Mouse (Mus musculus): Measurements from ENCODE around the gene L3mbtl3. TPM values are rescaled to one million over a fixed set of nuclear protein-coding genes. Genes with fewer than 3 reads are reported as not detected.

L3mbtl3 gene
- polyA plus RNA-seq, 1 experiment from 2014 or later: 2.0 TPM

- no peaks in the 10 kb centered on the region for H3K9me3 ChIP-seq (ENCODE audit: low read length)
- no peak overlapping the region for H3K4me2 ChIP-seq (ENCODE audit: low read depth, low read length)
- no peak overlapping the region for H3K9ac ChIP-seq (replicated peaks)
- H3K4me1 ChIP-seq (ENCODE audit: insufficient read depth): no peaks in the 10 kb centered on the region
- H3K36me3 ChIP-seq (replicated peaks; ENCODE audit: insufficient read depth, low read length): no peaks in the 10 kb centered on the region
- no peak for TF ChIP-seq EP300 (IDR thresholded peaks at IDR 0.05; ENCODE audit: low read depth)
- no peak for TF ChIP-seq CTCF (IDR thresholded peaks at IDR 0.05; ENCODE audit: low read depth)
- H3K27me3 ChIP-seq (ENCODE audit: insufficient read depth, low read length): no peaks in the 10 kb centered on the region
- ATAC-seq (no peak), DNase-seq (no peak)
- no peak overlapping the region for H3K4me3 ChIP-seq (ENCODE audit: low read depth, low read length)
- 39% methylated on average over 8 of the region's 8 CpGs for WGBS (ENCODE audit: insufficient replicate concordance)
- H3K27ac ChIP-seq (ENCODE audit: low read depth): no peak overlapping the region
Measured at GRCm38 (mm10) chr10:26364326-26364856, 11.4 kb downstream of the L3mbtl3 start.

DNA sequence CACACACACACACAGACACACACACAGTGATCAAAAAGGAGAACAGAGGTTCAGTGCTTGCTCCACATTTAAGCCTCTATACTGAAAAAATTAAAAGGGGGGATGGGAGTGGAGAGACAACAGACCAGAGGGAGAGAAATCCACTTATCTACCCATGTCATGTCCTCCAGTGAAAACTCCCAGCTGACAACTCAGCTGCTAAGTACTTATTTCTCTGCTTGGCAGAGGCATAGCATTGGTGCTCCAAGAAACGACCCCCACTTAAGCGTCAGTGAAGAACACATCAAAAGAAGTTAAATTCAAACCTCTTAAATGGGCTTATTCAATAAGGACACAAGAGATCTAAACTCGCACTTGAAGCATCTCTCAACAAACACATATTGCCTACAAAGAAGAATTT lies 12.2 kb downstream of the L3mbtl3 start:
- no peaks in the 10 kb centered on the region for H3K9me3 ChIP-seq (ENCODE audit: low read length)
- no peak overlapping the region for H3K4me2 ChIP-seq (ENCODE audit: low read depth, low read length)
- no peak overlapping the region for H3K27ac ChIP-seq (ENCODE audit: low read depth)
- no peak overlapping the region for H3K4me3 ChIP-seq (ENCODE audit: low read depth, low read length)
- H3K27me3 ChIP-seq (ENCODE audit: insufficient read depth, low read length): no peaks in the 10 kb centered on the region
- WGBS (ENCODE audit: insufficient replicate concordance): 64% methylated on average over 3 of the region's 3 CpGs
- ATAC-seq (no peak), DNase-seq (no peak)
- TF ChIP-seq EP300 (IDR thresholded peaks at IDR 0.05; ENCODE audit: low read depth): no peak
- TF ChIP-seq CTCF (IDR thresholded peaks at IDR 0.05; ENCODE audit: low read depth): no peak
- no peaks in the 10 kb centered on the region; the same call in 1 of the 2 replicates for H3K36me3 ChIP-seq (replicated peaks; ENCODE audit: insufficient read depth, low read length)
- H3K4me1 ChIP-seq (ENCODE audit: insufficient read depth): no peaks in the 10 kb centered on the region
- no peak overlapping the region for H3K9ac ChIP-seq (replicated peaks)

DNA sequence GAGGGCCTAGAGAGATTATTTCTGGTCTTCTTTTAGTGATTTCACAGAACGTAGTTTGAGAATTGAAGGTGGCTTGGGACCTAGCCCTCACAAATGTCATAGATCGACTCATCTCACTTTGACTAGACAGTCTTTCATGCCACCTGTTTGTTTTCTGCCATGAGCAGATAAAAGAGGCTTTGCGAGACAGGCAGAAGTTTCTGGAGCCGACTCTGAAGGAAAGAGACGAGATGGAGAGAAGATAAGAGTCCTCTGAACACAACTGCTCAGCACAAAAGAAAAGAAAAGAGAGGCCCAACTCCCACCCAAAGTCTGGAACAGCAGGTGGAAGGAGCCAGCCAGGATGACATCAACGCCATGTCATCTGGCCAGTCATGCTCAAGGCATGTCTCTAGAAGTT lies 17.0 kb downstream of the L3mbtl3 start:
- Histone ChIP-seq H3K9ac (replicated peaks) (no peak overlapping the region), H3K4me3 (ENCODE audit: low read depth, low read length) (no peak overlapping the region), H3K27me3 (ENCODE audit: insufficient read depth, low read length) (no peaks in the 10 kb centered on the region), H3K36me3 (replicated peaks; ENCODE audit: insufficient read depth, low read length) (no peaks in the 10 kb centered on the region; the same call in 1 of the 2 replicates), H3K27ac (ENCODE audit: low read depth) (no peak overlapping the region), H3K9me3 (ENCODE audit: low read length) (no peaks in the 10 kb centered on the region), H3K4me2 (ENCODE audit: low read depth, low read length) (no peak overlapping the region), H3K4me1 (ENCODE audit: insufficient read depth) (no peaks in the 10 kb centered on the region)
- WGBS (ENCODE audit: insufficient replicate concordance): 60% methylated on average over 6 of the region's 6 CpGs
- TF ChIP-seq CTCF (IDR thresholded peaks at IDR 0.05; ENCODE audit: low read depth): no peak
- TF ChIP-seq EP300 (IDR thresholded peaks at IDR 0.05; ENCODE audit: low read depth): no peak
- no peak for ATAC-seq
- no peak for DNase-seq

DNA sequence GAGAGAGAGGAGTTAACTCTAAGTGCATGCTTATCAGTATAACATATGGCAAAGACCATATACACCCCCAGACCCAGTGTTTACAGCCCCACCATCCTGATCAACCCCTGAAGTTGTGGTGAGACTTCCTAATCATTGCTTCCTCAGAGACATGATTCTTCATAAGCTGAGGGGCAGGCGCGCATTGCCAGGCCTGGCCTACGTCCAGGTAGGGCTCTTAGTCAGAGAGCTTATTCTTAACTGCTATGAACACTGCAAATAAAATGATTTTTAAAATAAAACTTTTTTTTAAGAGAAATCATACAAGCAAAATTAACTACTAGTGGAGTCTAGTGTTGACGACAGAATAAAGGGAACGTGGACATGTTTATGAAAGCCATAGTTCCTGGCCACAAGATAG lies 17.5 kb downstream of the L3mbtl3 start:
- no peaks in the 10 kb centered on the region; the same call in 1 of the 2 replicates for H3K36me3 ChIP-seq (replicated peaks; ENCODE audit: insufficient read depth, low read length)
- H3K4me2 ChIP-seq (ENCODE audit: low read depth, low read length): no peak overlapping the region
- TF ChIP-seq CTCF (IDR thresholded peaks at IDR 0.05; ENCODE audit: low read depth) (no peak), EP300 (IDR thresholded peaks at IDR 0.05; ENCODE audit: low read depth) (no peak)
- 82% methylated on average over 5 of the region's 5 CpGs for WGBS (ENCODE audit: insufficient replicate concordance)
- H3K9me3 ChIP-seq (ENCODE audit: low read length): no peaks in the 10 kb centered on the region
- H3K4me3 ChIP-seq (ENCODE audit: low read depth, low read length): no peak overlapping the region
- H3K27me3 ChIP-seq (ENCODE audit: insufficient read depth, low read length): no peaks in the 10 kb centered on the region
- H3K9ac ChIP-seq (replicated peaks): no peak overlapping the region
- ATAC-seq: no peak
- H3K4me1 ChIP-seq (ENCODE audit: insufficient read depth): no peaks in the 10 kb centered on the region
- no peak overlapping the region for H3K27ac ChIP-seq (ENCODE audit: low read depth)
- DNase-seq: no peak

- Histone ChIP-seq H3K9ac (replicated peaks) (no peak overlapping the region), H3K9me3 (ENCODE audit: low read length) (no peaks in the 10 kb centered on the region), H3K27ac (ENCODE audit: low read depth) (no peak overlapping the region), H3K4me2 (ENCODE audit: low read depth, low read length) (no peak overlapping the region), H3K4me1 (ENCODE audit: insufficient read depth) (no peaks in the 10 kb centered on the region), H3K4me3 (ENCODE audit: low read depth, low read length) (no peak overlapping the region), H3K27me3 (ENCODE audit: insufficient read depth, low read length) (no peaks in the 10 kb centered on the region), H3K36me3 (replicated peaks; ENCODE audit: insufficient read depth, low read length) (0 out of 2 replicates have a peak, but pooled peaks cover 2% of the 10 kb centered on the region)
- 78% methylated on average over 4 of the region's 4 CpGs for WGBS (ENCODE audit: insufficient replicate concordance)
- DNase-seq: no peak
- ATAC-seq: no peak
- no peak for TF ChIP-seq CTCF (IDR thresholded peaks at IDR 0.05; ENCODE audit: low read depth)
- TF ChIP-seq EP300 (IDR thresholded peaks at IDR 0.05; ENCODE audit: low read depth): no peak
Measured at GRCm38 (mm10) chr10:26353781-26354180, 22.0 kb downstream of the L3mbtl3 start.

- Histone ChIP-seq H3K4me1 (ENCODE audit: insufficient read depth) (no peaks in the 10 kb centered on the region; the same call in 1 of the 2 replicates), H3K4me2 (ENCODE audit: low read depth, low read length) (no peak overlapping the region), H3K27ac (ENCODE audit: low read depth) (peak overlapping the region; percentile 58), H3K9me3 (ENCODE audit: low read length) (no peaks in the 10 kb centered on the region), H3K9ac (replicated peaks) (no peak overlapping the region), H3K27me3 (ENCODE audit: insufficient read depth, low read length) (no peaks in the 10 kb centered on the region), H3K36me3 (replicated peaks; ENCODE audit: insufficient read depth, low read length) (0 out of 2 replicates have a peak, but pooled peaks cover 2% of the 10 kb centered on the region), H3K4me3 (ENCODE audit: low read depth, low read length) (no peak overlapping the region)
- ATAC-seq: peak; percentile 86
- DNase-seq: peak; percentile 33
- TF ChIP-seq EP300 (IDR thresholded peaks at IDR 0.05; ENCODE audit: low read depth) (no peak), CTCF (IDR thresholded peaks at IDR 0.05; ENCODE audit: low read depth) (no peak)
- WGBS (ENCODE audit: insufficient replicate concordance): 65% methylated on average over 7 of the region's 7 CpGs
Measured at GRCm38 (mm10) chr10:26351129-26351738, 24.5 kb downstream of the L3mbtl3 start.

Measured in liver, postnatal 0 days (tissue).